Mouse (Mus musculus): ENCODE results near the gene Klrb1c.

DNA sequence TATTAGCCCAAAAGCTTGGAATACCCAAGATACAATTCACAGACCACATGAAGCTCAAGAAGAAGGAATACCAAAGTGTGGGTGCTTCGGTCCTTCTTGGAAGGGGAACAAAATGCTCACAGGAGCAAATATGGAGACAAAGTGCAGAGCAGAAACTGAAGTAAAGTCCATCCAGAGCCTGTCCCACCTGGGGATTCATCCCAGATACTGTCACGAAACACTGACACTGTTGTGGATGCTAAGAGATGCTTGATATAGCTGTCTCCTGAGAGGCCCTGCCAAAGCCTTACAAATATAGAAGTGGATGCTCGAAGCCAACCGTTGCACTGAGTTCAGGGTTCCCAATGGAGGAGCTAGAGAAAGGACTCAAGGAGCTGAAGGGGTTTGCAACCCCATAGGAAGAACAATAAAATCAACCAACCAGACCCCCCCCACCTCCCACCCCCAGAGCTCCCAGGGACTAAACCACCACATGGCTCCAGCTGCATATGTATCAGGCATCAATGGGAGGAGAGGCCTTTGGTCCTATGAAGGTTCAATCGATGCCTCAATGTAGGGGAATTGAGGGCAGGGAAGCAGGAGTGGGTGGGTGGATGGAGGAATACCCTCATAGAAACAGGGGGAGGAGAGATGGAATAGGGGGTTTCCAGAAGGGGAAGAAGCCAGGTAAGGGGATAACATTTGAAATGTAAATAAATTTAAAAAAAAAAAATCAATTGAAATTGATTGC is 29.6 kb downstream of the Klrb1c start:
- TF ChIP-seq POLR2A (IDR thresholded peaks at IDR 0.05; ENCODE audit: borderline replicate concordance, extremely low read depth, insufficient read depth, insufficient read length, poor library complexity, severe bottlenecking) (no peak), CTCF (IDR thresholded peaks at IDR 0.05; ENCODE audit: borderline replicate concordance, extremely low read depth, insufficient read depth, insufficient read length) (no peak)
